Mouse (Mus musculus) large intestine, adult 2 months (tissue): ENCODE measurements around the gene Acbd5. TPM values are rescaled to one million over a fixed set of nuclear protein-coding genes. Genes with fewer than 3 reads are reported as not detected.

Experiments
- polyA plus RNA-seq: library from polyadenylated mRNA; depleted of rRNA; stranded (reverse); fragments of >200 nt; gene quantifications from 2 replicates; pipeline ENCODE4 v1.2.3, GENCODE M21; 2012; rRNA removed

Gene Acbd5
- polyA plus RNA-seq, 1 experiment = 3.2 TPM

Other genes with a start within 250 kb of the Acbd5 start
- gene Pdss1, start 172.6 kb upstream of the Acbd5 start, polyA plus RNA-seq = 17.8 and 24.1 TPM in 2 replicates
- 80.1 and 120 TPM in 2 replicates for gene Abi1, start 27.9 kb upstream of the Acbd5 start, polyA plus RNA-seq
- 0.46 and 1.6 TPM in 2 replicates for gene Mastl, start 87.9 kb downstream of the Acbd5 start, polyA plus RNA-seq
- gene Yme1l1, start 88.2 kb downstream of the Acbd5 start, polyA plus RNA-seq = 4.6 and 6.1 TPM in 2 replicates
- not detected in 2 replicates for gene 4931423N10Rik, start 139.3 kb downstream of the Acbd5 start, polyA plus RNA-seq